Mouse (Mus musculus): Measurements from ENCODE around the gene Ube2d3.

Gene Ube2d3

GRCm38 (mm10) chr3:135437758-135438495, at the start of gene Ube2d3:
Gene Ube2d3, plus strand, starts transcription at chr3:135438149.
- peak; percentile 100 for DNase-seq

- no peak for DNase-seq
These were observed 44.8 kb upstream of the Ube2d3 start for GRCm38 (mm10) chr3:135393186-135393585.

- DNase-seq, result no peak
These were observed 42.9 kb upstream of the Ube2d3 start for GRCm38 (mm10) chr3:135395085-135395484.

- DNase-seq, result no peak
These were observed 41.9 kb upstream of the Ube2d3 start for GRCm38 (mm10) chr3:135396081-135396480.

- DNase-seq, result no peak
These were observed 40.8 kb upstream of the Ube2d3 start for GRCm38 (mm10) chr3:135397112-135397511.

DNA sequence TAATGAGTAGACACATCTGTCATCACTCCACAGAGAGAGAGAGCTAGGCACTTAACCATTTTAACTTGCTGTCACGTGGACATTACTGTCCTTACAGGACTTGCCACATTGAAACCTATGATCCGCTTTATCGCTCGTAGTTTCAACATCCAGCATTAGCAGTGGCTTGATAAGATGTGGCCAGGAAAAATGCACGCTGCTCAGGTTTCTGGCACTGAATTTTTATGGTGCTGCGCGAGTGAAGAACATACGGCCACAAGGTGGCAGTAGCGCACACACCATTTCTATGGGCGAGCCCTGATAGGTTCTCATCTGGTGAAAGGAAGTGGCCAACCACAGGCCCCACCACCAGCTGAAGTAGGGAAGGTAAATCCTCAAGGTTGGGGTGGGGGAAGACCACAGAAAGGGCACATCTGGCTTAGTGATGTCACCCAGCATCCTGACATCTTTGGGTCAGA, 35.7 kb upstream of the Ube2d3 start:
- DNase-seq, result peak; percentile 81

GRCm38 (mm10) chr3:135403211-135403610, 34.7 kb upstream of the Ube2d3 start:
- DNase-seq, result peak; percentile 19

DNA sequence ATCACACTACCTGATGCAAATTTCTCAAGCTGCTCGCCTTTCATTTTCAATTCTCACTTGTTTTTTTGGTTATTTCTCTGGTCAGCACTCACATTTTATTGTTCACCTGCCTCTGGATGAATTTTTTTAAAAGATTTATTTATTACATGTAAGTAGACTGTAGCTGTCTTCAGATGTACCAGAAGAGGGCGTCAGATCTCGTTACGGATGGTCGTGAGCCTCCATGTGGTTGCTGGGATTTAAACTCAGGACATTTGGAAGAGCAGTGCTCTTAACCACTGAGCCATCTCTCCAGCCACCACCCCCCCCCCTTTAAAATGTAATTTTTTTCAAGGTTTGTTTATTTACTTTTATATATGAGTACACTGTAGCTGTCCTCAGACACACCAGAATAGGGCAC, 34.1 kb upstream of the Ube2d3 start:
- DNase-seq, result no peak

- no peak for DNase-seq
These were observed 33.4 kb upstream of the Ube2d3 start for GRCm38 (mm10) chr3:135404599-135404998.

- no peak for DNase-seq
These were observed 30.6 kb upstream of the Ube2d3 start for GRCm38 (mm10) chr3:135407351-135407750.

- DNase-seq, result no peak
These were observed 28.7 kb upstream of the Ube2d3 start for GRCm38 (mm10) chr3:135409219-135409618.

DNA sequence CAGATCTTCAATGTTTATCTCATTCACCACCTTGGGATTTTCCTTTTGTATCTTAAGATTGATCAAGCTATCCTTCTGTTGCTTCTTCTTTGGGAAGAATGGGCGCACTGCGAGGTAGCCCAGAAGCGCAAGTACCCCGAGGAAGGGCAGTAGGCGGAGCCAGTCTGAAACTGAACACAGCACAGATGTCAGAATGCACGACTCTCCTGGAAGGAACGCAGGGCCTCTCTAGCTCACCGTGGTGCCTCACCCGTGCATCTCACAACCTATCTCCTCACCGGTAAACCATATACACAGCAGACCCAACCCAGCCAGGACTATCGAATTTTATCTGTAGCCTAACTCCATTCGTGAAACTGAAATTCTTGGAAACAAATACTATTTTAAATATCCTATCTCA, 26.9 kb upstream of the Ube2d3 start:
- no peak for DNase-seq

- no peak for DNase-seq
These were observed 26.1 kb upstream of the Ube2d3 start for GRCm38 (mm10) chr3:135411824-135412223.

- DNase-seq, result no peak
These were observed 20.7 kb upstream of the Ube2d3 start for GRCm38 (mm10) chr3:135417245-135417644.

GRCm38 (mm10) chr3:135417799-135418198, 20.1 kb upstream of the Ube2d3 start:
- no peak for DNase-seq

DNA sequence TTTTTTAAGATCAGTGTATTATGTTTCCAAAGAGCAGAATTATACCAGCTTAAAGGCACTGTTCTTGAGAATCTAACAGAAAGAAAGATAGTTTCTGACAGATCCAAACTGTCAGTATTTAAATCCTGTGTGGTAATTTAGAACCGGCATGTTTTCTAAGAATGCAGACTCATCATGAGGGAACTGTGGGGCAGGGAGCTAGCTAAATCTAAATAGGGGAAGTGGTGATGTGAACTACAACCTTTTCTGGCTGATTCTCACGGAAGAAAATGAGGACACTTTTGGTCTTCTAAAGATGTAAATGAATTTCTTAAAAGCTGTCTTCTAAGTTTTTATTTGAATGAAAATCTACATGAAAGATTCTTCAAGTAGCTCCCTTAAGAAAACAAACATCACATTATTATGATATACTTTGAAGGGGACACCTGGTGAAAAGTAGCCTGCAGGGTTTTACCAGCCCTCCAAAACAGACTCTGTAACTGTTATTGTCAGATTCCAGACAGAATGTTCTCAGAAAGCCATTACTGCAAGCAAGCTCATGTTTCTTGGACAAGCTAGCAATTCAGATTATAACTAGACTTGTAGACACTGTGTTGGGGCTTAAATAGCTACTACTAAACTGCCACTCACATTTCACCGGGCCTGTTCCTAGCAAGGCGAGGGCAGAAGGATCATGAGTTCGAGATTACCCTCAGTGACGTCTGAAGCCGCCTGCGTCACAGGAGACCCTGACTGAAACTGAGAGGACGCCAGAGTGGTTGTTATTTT, 17.2 kb upstream of the Ube2d3 start:
- no peak for DNase-seq

GRCm38 (mm10) chr3:135421310-135421594, 16.7 kb upstream of the Ube2d3 start:
- DNase-seq, result no peak

- no peak for DNase-seq
These were observed 15.6 kb upstream of the Ube2d3 start for GRCm38 (mm10) chr3:135422232-135422855.

DNA sequence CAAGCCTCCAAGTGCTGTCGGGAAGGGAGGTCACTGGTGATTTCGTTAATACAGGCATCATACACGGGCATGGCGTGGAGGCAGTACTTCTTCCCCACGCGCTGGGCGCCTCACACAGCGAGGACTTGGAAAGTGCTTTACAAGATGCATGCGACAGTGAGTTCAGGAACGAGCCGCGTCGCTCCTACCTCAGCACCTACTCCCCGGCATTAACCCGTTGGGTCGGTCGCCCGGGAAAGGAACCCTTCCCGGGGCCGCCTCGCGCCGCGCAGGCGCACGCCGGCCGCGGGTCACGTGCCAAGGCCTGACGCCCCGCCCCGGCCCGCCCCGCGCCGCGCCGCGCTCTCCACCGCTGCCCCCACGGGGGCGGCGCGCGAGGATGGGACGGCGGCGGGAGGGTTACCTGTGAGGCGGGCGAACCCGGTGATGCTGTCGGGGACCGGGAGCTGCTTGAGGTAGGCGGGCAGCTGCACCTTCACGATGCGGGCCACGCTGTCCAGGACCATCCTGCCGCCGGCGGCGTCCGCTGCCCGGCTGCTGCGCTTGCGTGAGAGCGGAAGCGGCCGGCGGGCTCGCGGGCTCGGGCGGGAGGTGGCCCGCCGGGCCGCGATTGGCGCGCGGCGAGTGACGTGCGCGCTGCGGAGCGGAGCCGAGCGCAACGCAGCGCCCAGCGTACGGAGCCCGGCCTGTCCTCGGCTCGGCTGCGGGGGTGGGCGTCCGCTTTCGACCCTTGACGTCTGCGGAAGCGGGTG, 14.9 kb upstream of the Ube2d3 start:
- DNase-seq, result peak; percentile 80

DNA sequence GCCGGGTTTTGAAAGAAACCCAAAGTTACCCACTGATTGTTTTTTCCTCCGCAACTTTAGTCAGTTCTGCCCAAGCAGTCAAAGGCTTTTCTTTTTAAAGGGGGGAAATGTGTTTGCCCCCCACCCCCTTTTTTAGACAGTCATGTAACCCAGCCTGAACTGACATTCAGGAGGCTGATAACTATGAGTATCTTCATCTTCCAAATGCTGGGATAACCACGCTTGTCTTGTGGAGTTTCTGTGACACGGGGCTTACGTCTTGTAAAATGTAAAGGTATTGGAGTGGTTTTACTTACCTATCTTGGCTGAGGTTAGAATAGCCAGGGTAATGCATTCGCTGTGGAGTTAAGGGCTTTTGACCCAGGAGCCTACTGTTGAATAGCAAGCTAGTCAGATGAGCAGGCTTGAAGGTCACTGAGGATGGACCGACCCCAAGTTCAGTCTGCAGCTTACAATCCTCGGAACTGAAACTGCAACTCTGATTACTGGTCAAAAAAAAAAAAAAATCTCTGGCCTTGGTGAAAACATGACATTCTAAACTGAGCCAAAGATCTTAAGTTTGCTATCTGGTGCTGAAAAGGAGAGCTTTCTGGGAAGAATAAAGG, 14.2 kb upstream of the Ube2d3 start, which contains the start of gene Cisd2:
TSS of gene Cisd2 (minus strand) at position 318 of the 605 bp plus-strand sequence.
- no peak for DNase-seq

DNA sequence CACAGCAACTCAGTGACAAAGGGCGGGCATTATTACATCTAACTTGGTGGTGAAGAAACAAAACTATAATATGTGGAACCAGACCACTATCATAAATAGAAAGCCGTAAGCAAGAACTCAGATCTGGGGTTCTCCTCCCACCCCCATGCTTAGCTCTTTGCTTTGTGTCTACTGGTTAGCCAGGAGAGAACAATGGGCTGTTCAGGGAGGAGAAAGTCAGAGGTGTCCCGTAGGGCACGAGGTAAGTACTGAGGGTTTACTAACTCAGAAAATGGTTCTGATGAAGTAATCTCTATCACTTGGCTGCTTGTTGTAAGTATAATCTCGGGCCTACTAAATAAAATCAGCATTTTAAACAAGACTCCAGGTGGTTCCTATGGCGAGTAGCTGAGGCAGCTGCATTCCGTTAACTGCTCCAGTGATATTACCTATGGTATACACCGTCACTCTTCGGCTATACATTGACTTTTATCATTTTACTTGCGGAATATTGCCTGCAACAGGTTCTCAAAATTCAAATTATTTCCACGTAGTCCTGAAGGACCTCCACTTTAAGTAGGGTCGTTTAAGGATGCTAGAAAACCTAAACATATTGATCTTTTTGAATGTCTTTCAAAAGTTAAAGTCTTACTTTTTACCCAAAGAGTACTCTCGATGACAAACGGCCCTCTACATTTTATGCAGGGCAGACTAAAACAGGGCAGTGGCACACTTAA, 890 bp upstream of the Ube2d3 start:
- DNase-seq, result peak; percentile 15

DNA sequence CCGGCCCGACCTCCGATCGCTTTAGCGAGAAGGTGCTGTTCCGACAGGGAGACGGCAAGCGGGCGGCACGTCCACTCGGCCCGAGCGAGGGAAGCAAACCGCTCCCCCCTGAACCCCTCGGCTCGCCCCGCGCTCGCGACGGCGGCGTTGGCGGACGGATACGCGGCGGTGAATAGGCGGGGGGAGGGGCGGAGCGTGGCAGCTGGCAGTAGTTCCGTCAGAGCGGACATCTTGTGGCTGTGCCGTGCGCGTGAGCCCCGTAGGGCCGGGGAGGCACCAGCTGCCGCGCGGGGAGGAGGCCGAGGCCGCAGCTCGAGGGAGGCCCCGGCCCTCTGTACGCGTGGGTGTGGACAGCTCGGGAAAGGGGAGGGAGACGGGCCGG, 573 bp downstream of the Ube2d3 start:
- DNase-seq, result peak; percentile 92
